In the genomic region with DNA sequence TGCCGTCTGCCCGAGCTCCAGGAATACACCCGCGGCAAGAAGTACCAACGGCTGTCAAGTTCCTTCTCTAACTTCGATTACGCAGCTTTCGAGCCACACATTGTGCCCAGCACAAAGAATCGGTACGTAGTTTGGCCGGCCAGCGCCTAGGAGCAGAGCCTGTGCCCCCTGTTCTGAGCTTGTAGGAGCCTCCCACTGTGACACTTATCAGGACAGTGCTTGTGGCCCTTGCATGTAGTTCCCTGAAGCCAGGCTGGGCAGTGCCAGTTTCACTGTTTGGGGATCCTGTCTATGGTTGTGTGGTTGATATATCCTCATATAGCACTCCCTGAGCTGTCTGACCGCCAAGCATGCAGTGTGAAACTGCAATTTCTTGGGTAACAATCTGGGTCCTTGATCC, we compare ENCODE assay signal across 8 mouse cellular contexts. TPM values are rescaled to one million over a fixed set of nuclear protein-coding genes. Genes with fewer than 3 reads are reported as not detected.
DNase-seq lines count a peak whose midpoint lies in the region; ATAC-seq and TF ChIP-seq lines count a peak whose summit lies in the region.

No protein-coding gene starts in this region.

- no peak for TF ChIP-seq EP300 in lung, postnatal 0 days (IDR thresholded peaks at IDR 0.05)

- H3K4me3 ChIP-seq in lung, postnatal 0 days (ENCODE audit: low read depth, low read length): peak overlapping the region; percentile 71
- peak overlapping the region; percentile 73 for H3K4me3 ChIP-seq in forebrain, embryonic 10.5 days
- peak overlapping the region; percentile 68 for H3K4me3 ChIP-seq in limb, embryonic 15.5 days
- peak overlapping the region; percentile 84 for H3K4me3 ChIP-seq in small intestine, adult 2 months (ENCODE audit: low read depth, low read length)

- H3K9me3 ChIP-seq in lung, postnatal 0 days (ENCODE audit: low read length): no peaks in the 10 kb centered on the region
- H3K9me3 ChIP-seq in forebrain, embryonic 10.5 days: no peaks in the 10 kb centered on the region
- no peaks in the 10 kb centered on the region for H3K9me3 ChIP-seq in limb, embryonic 15.5 days

- H3K4me2 ChIP-seq in lung, postnatal 0 days (replicated peaks; ENCODE audit: low read depth, low read length): peak overlapping the region; percentile 97
- peak overlapping the region; percentile 95 for H3K4me2 ChIP-seq in limb, embryonic 15.5 days

- 2% methylated on average over 13 of the region's 13 CpGs for WGBS in lung, postnatal 0 days
- WGBS in forebrain, embryonic 10.5 days: 4% methylated on average over 13 of the region's 13 CpGs
- 2% methylated on average over 13 of the region's 13 CpGs for WGBS in limb, embryonic 15.5 days
- under 1% methylated on average over 13 of the region's 13 CpGs for WGBS in small intestine, adult 2 months

- no peaks in the 10 kb centered on the region for H3K27me3 ChIP-seq in lung, postnatal 0 days (replicated peaks; ENCODE audit: insufficient read depth, low read length)
- H3K27me3 ChIP-seq in forebrain, embryonic 10.5 days (ENCODE audit: poor library complexity, severe bottlenecking): no peaks in the 10 kb centered on the region
- H3K27me3 ChIP-seq in limb, embryonic 15.5 days: no peaks in the 10 kb centered on the region
- H3K27me3 ChIP-seq in small intestine, adult 2 months (ENCODE audit: control insufficient read depth, insufficient read depth, low read length): no peaks in the 10 kb centered on the region

- peak overlapping the region; percentile 83 for H3K27ac ChIP-seq in lung, postnatal 0 days (ENCODE audit: low read length)
- H3K27ac ChIP-seq in forebrain, embryonic 10.5 days: peak overlapping the region; percentile 86
- H3K27ac ChIP-seq in limb, embryonic 15.5 days: peak overlapping the region; percentile 78
- H3K27ac ChIP-seq in small intestine, adult 2 months (ENCODE audit: insufficient read depth, low read depth, low read length): peak overlapping the region; percentile 70

- no peak for TF ChIP-seq CTCF in lung, postnatal 0 days (IDR thresholded peaks at IDR 0.05)
- no peak for TF ChIP-seq CTCF in small intestine, adult 2 months (IDR thresholded peaks at IDR 0.05; ENCODE audit: extremely low read depth, insufficient read length, insufficient replicate concordance, low read depth, low read length)

- H3K9ac ChIP-seq in lung, postnatal 0 days (replicated peaks; ENCODE audit: low read depth): peak overlapping the region; percentile 94
- peak overlapping the region; percentile 70 for H3K9ac ChIP-seq in limb, embryonic 15.5 days

- H3K4me1 ChIP-seq in lung, postnatal 0 days (ENCODE audit: insufficient read depth, low read depth, low read length): peaks cover 16% of the 10 kb centered on the region
- H3K4me1 ChIP-seq in forebrain, embryonic 10.5 days: peaks cover 58% of the 10 kb centered on the region
- peaks cover 43% of the 10 kb centered on the region for H3K4me1 ChIP-seq in limb, embryonic 15.5 days
- peaks cover 24% of the 10 kb centered on the region for H3K4me1 ChIP-seq in small intestine, adult 2 months (ENCODE audit: control insufficient read depth, insufficient read depth, insufficient read length, low read length)

- no peak for DNase-seq in lung, postnatal 0 days (ENCODE audit: low spot score)
- no peak for DNase-seq in lung, postnatal 4 days
- no peak for DNase-seq in forebrain, embryonic 10.5 days (ENCODE audit: extremely low spot score, low spot score)
- DNase-seq in frontal cortex, postnatal 36 days (ENCODE audit: low spot score in 2 of 2): no peak
- no peak for DNase-seq in urinary bladder, postnatal 25 days (ENCODE audit: low spot score)
- DNase-seq in layer of hippocampus, postnatal 14 days (ENCODE audit: low spot score in 2 of 2): no peak

- TF ChIP-seq POLR2A in small intestine, adult 2 months (IDR thresholded peaks at IDR 0.05; ENCODE audit: low read depth, low read length): no peak; the same call in 1 of the 2 replicates

- peaks cover 43% of the 10 kb centered on the region for H3K36me3 ChIP-seq in lung, postnatal 0 days (ENCODE audit: insufficient read depth, low read length)
- H3K36me3 ChIP-seq in forebrain, embryonic 10.5 days (replicated peaks): peaks cover 78% of the 10 kb centered on the region
- H3K36me3 ChIP-seq in limb, embryonic 15.5 days: peaks cover 68% of the 10 kb centered on the region
- peaks cover 52% of the 10 kb centered on the region for H3K36me3 ChIP-seq in small intestine, adult 2 months (ENCODE audit: control insufficient read depth, insufficient read depth, low read length)

- peak; percentile 15 for ATAC-seq in lung, postnatal 0 days
- ATAC-seq in limb, embryonic 15.5 days (ENCODE audit: insufficient number of reproducible peaks, low FRiP score, low TSS enrichment, low read depth): no peak

RNA-seq across cellular contexts. Expression of gene Surf1, which starts 0.4 kb away (rescaled TPM):
- polyA plus RNA-seq in lung, postnatal 0 days (2015; fragmentation: Nextera tagmentation; extraction: Ambion mirVana): 59.6 and 59.7 TPM in 2 replicates
- polyA plus RNA-seq in forebrain, embryonic 10.5 days (2016; fragmentation: Nextera tagmentation; extraction: Ambion mirVana): 46.0 and 47.3 TPM in 2 replicates
- polyA plus RNA-seq in limb, embryonic 15.5 days (2015; fragmentation: Nextera tagmentation; extraction: Ambion mirVana): 58.0 and 61.3 TPM in 2 replicates
- 15.4 and 35.7 TPM in 2 replicates for polyA plus RNA-seq in small intestine, adult 2 months (2012; rRNA removed)
- total RNA-seq in layer of hippocampus, postnatal 14 days (2021): 10 to 100 TPM; 87.5 to 90.6 TPM

RNA-seq across cellular contexts. Expression of gene Surf2, which starts 0.6 kb away (rescaled TPM):
- polyA plus RNA-seq in lung, postnatal 0 days (2015; fragmentation: Nextera tagmentation; extraction: Ambion mirVana): 23.0 and 23.8 TPM in 2 replicates
- polyA plus RNA-seq in forebrain, embryonic 10.5 days (2016; fragmentation: Nextera tagmentation; extraction: Ambion mirVana): 54.9 and 55.1 TPM in 2 replicates
- polyA plus RNA-seq in limb, embryonic 15.5 days (2015; fragmentation: Nextera tagmentation; extraction: Ambion mirVana): 32.4 and 41.0 TPM in 2 replicates
- 8.7 and 11.3 TPM in 2 replicates for polyA plus RNA-seq in small intestine, adult 2 months (2012; rRNA removed)
- 10 to 100 TPM; 32.4 to 38.4 TPM for total RNA-seq in layer of hippocampus, postnatal 14 days (2021)

RNA-seq across cellular contexts. Expression of gene Rpl7a, which starts 6.2 kb away (rescaled TPM):
- polyA plus RNA-seq in lung, postnatal 0 days (2015; fragmentation: Nextera tagmentation; extraction: Ambion mirVana): 380 and 417 TPM in 2 replicates
- polyA plus RNA-seq in forebrain, embryonic 10.5 days (2016; fragmentation: Nextera tagmentation; extraction: Ambion mirVana): 735 and 753 TPM in 2 replicates
- polyA plus RNA-seq in limb, embryonic 15.5 days (2015; fragmentation: Nextera tagmentation; extraction: Ambion mirVana): 544 and 594 TPM in 2 replicates
- 504 and 639 TPM in 2 replicates for polyA plus RNA-seq in small intestine, adult 2 months (2012; rRNA removed)
- 100 to 1,000 TPM; 274 to 302 TPM for total RNA-seq in layer of hippocampus, postnatal 14 days (2021)

RNA-seq across cellular contexts. Expression of gene Med22, which starts 6.3 kb away (rescaled TPM):
- polyA plus RNA-seq in lung, postnatal 0 days (2015; fragmentation: Nextera tagmentation; extraction: Ambion mirVana): 32.6 and 33.8 TPM in 2 replicates
- polyA plus RNA-seq in forebrain, embryonic 10.5 days (2016; fragmentation: Nextera tagmentation; extraction: Ambion mirVana): 112 and 118 TPM in 2 replicates
- 48.3 and 59.8 TPM in 2 replicates for polyA plus RNA-seq in limb, embryonic 15.5 days (2015; fragmentation: Nextera tagmentation; extraction: Ambion mirVana)
- polyA plus RNA-seq in small intestine, adult 2 months (2012; rRNA removed): 9.9 and 16.6 TPM in 2 replicates
- total RNA-seq in layer of hippocampus, postnatal 14 days (2021): 10 to 100 TPM; 42.9 to 46.5 TPM

RNA-seq across cellular contexts. Expression of gene Surf6, which starts 14.1 kb away (rescaled TPM):
- 11.8 and 13.5 TPM in 2 replicates for polyA plus RNA-seq in lung, postnatal 0 days (2015; fragmentation: Nextera tagmentation; extraction: Ambion mirVana)
- 34.4 and 37.1 TPM in 2 replicates for polyA plus RNA-seq in forebrain, embryonic 10.5 days (2016; fragmentation: Nextera tagmentation; extraction: Ambion mirVana)
- polyA plus RNA-seq in limb, embryonic 15.5 days (2015; fragmentation: Nextera tagmentation; extraction: Ambion mirVana): 26.2 and 27.2 TPM in 2 replicates
- 2.8 and 3.4 TPM in 2 replicates for polyA plus RNA-seq in small intestine, adult 2 months (2012; rRNA removed)
- total RNA-seq in layer of hippocampus, postnatal 14 days (2021): 10 to 100 TPM; 27.9 to 28.9 TPM
